Mouse (Mus musculus) gastrocnemius, postnatal 36 days (tissue): ENCODE results near the gene Map4k5. TPM values are rescaled to one million over a fixed set of nuclear protein-coding genes. Genes with fewer than 3 reads are reported as not detected.

Experiments
- DNase-seq, 2 experiments: peaks; one replicate each; pipeline ENCODE4 v3.0.0; 2022
- intact Hi-C: fragments of 180-260 bp; cut with DNase I; formaldehyde crosslinking; loops from one replicate; pipeline ENCODE4 v1.15.1; 2025
- total RNA-seq, 2 experiments: library from RNA; stranded (reverse); gene quantifications; 2 replicates each; pipeline ENCODE4 v1.2.3; 2021

The Map4k5 gene
- total RNA-seq, 2 experiments from 2014 or later, result 18.2 to 20.5 TPM

DNA sequence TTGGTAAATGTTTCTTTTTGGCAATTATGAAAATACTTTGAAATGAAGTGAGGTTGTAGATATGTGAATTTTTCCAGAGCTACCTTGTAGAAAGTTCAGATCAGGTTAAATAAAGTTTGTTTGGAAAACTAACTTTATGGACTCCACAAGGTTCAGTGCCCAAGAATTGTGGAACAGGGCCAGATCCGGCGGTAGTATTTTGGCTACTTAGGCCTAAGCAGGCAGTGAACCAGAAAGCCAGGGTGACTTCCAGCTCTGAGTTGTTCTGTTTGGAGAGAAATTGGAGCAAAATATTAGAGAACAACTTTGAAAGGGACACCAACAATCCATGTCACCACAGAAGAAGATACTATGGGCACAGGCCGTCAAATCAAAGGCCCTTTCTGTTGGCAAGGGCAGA lies 96.7 kb downstream of the Map4k5 start:
- intact Hi-C loops, result no loop called here
- DNase-seq, result no peak

DNA sequence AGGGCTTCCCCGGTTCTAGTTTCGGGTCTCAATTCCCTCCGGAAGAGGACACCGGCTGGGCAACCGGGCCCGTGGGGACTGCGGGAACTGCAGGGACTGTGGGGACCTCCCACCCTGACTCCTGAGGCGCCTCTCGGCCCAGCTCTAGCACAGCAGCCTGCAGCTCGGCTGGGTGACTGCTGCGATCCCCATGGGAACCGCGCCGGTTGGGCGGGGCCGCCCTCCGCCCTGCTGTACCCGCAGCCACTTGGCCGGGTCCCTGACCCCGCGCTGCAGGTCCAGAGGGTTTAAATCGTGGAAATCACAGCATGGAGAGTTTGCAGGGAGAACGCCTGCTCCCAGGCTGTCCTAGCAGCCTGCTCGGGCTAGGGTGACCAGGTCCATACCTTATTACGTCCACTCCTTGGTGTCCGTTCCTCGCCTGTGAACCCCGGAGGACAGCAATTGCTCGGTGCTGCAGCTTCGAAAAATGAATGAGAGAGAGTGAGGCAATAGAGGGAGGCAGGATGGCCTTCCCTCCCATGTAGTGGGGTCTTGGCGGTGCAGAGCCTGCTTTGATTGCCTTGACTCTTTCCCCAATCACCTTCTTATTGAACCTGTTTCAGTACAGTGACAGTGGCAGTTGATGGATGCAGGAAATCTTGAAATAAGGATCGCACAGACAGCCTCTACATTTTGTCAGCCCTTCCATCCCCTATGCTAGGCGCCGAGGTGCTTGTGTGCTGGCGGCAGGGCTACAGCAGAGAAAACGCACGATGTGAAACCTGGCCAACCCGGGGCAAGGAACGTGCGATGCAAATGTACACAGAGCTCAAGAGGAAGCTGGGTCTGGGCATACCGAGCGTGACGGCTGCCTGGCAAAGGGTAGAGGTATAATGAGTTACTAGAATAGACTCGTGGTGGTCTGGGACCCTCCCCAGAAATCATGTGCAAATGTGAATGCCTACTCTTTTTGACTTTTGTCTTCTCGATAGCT lies 102.2 kb downstream of the Map4k5 start, which contains the start of gene Cdkl1:
Gene Cdkl1 (minus strand): TSS at position 738 of the 976 bp plus-strand sequence.
- intact Hi-C loops, result no loop called here
- peak; percentile 29 to 36 for DNase-seq

DNA sequence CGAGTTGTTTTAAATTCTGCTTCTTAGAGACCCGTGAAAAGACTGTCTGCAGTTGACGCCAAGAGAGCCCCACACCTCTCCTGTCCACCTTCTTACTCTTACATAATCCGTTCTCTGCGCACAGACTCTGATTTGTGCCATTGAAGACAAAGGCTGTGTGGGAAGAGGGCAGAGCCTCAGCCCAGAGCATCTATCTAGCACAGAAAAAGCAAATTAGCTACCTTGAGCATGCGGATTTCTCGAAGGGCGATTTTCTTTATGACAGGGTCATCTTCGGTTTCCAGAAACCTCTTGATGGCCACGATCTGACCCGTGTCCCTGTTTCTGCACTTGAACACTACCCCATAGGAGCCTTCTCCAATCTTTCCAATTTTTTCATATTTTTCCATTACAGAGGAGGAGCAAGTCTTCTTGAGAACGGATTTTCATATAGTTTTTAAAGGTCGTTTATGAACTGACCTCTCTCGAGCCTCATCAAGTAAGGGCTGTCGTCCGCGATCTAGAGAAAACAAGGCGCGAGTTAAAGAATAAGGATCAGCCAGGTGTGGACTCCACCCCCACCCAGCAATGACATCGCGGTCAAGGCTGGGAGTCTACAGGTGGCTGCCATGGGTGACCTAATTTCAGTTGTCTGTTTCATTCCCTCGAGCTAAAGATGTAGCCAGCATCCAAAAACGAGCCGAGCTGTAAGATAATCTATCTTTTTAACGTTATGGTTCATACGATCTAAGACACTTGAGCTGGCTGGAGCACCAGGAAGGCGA lies 103.1 kb downstream of the Map4k5 start:
- intact Hi-C loops, result no loop called here
- DNase-seq, result no peak

DNA sequence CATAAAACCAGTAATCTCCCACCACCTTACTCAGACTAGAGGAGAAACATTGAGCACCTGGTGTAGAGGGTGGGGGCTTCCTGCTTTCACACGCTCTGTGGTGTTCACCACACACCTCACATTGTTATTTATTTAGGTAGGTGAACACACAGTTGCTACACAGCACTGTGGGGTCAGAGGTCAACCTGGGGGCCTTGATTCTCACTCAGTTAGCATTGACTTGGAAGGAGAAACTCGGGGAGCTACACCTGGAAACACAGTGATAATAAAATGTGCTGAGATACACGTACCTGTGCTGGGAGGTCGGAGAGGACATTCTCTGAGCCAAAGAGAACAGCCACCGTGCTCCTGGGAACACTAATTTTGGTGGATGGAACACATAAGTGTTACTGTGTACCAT lies 104.6 kb downstream of the Map4k5 start:
- intact Hi-C loops, result no loop called here
- DNase-seq, result no peak

DNA sequence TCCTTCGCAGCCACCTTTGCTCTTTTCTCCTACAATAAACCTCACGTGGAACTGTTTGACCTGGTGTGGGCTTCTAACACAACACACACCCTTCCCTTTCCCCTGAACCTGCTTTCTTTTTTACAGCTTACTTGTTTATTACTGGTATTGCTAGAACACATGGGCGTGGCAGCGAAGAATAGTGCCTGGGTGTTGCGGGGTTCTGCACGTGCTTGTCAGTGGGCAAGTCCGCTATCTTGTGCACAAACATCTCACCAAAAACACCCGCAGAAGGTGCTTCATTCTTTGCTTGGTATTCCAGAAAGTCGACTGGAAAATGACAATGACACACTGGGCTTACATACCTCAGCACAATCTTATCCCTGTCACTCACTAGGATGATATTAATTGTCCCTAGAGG lies 107.5 kb downstream of the Map4k5 start:
- intact Hi-C loops, result no loop called here

DNA sequence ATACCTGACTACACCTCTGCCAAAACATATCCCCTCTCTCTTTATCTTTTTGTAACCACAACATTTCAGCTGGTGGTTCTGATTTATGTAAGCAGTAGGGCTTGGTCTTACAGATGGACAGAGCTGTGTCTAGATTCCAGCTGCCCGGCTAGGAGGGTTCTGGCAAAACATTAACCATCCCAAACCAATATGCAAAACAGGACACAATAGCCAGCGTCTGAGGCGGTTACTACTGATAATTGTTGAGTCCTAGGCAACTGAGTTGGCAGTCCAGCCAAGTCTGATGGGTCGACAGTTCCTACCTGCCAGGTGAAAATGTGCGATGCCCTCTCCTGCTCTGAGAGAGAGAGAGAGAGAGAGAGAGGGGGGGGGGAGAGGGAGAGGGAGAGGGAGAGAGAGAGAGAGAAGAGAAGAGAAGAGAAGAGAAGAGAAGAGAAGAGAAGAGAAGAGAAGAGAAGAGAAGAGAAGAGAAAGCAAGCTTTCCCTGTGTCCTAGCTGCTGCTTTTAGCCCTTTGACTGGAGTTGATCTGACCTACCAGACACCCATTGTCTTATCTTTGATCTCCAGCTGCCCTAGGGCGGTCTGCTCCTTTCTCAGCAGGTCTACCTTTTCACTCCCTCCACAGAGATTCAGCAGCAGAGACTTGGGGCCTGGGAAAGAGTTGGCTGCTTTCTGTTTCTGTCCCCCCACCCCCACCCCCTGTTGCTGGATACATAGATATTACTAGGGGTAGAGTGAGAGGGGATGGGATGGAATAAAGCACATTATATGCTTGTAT lies 109.6 kb downstream of the Map4k5 start:
- intact Hi-C loops, result no loop called here
- DNase-seq, result no peak

More for the DNA sequence above, 107.5 kb downstream of the Map4k5 start:
- DNase-seq, result no peak

DNA sequence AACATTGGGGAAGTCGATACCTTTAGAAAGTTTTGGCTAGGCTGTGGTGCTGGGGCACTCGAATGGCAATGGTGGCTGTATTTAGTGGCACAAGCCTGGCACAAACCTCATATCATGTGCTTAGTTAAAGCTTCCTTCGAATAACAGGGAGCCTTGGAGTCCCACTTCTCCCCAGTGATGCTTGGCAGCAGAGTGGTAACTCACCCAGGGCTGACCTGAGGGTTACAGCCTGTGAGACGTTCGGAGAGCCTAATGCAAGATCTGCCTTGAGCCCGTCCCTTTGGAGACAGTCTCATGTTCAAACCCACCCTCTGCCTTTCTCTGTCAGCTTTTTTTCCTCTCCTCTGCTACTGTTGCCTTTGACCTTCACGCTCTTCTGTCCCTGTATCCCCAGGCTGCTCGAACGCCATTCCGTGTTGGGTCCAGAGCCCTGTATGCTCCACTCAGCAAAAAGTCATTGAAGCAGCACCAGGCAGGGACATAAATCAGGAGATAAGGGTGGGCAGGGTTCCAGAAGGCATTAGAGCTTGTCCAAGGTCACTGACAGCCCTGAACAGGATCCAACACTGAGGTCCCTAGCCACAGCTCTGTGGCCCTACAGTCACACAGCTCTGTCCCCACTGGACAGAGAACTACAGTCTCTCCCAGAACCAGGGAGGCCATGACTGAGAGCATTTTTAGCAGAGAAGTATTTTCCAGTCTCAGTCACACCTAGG lies 110.9 kb downstream of the Map4k5 start:
- DNase-seq, result no peak
- intact Hi-C loops, result no loop called here

DNA sequence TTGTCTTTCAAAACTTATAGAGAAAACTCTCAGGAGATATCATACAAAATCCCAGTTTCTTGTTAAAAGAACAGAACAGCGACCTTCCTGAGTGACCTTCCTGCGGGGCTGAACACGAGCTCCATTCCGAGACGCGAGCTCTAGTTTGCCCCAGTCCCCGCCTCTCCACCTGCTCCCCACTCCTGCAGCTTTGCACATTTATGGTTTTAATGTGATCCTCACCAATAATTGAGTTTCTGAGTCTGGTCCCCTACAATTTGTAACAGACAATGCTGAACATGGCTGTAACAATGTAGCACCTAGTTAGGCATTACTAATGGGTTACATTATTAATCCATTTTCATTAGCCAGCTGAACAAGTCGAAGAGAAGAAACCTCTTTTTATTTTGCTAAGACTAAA lies 111.5 kb downstream of the Map4k5 start:
- intact Hi-C loops, result no loop called here
- no peak for DNase-seq

DNA sequence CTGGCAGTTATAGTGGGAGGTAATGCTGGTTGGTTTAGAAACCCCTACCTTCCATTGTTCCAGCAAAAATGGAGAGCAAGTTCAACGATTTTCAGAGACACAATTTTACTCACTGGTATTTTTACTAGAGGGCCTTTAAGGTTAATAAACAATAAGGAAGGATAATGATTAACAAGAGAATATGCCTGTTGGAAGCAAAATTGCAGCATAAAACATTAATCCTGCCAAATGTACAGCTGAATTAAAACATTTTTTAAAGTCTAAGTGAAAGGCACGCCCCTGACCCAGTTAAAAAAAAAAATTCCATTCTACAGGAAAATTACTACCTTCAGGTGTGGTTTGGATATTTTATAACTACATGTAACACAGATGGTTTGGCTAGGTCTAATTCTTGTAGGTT lies 115.0 kb downstream of the Map4k5 start:
- no peak for DNase-seq
- intact Hi-C loops, result no loop called here

DNA sequence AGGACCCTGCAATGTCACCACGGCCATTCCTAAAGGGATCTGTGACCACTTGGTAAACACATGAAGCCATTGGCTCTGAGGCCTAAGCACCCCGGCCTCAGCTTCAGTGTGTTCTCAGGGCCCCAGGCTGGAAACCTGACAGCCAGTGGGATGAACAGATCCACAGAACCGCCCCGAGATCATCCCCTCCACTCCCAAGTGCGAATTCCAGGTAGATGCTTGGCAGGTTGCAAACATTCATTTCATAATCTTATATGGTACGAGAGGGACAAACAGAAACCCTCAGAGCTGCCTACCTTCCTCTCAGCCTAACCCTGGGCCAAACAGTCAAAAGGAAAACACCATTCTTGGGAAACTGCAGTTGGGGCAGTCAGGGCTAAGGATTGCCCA lies 115.7 kb downstream of the Map4k5 start:
- intact Hi-C loops, result no loop called here

DNA sequence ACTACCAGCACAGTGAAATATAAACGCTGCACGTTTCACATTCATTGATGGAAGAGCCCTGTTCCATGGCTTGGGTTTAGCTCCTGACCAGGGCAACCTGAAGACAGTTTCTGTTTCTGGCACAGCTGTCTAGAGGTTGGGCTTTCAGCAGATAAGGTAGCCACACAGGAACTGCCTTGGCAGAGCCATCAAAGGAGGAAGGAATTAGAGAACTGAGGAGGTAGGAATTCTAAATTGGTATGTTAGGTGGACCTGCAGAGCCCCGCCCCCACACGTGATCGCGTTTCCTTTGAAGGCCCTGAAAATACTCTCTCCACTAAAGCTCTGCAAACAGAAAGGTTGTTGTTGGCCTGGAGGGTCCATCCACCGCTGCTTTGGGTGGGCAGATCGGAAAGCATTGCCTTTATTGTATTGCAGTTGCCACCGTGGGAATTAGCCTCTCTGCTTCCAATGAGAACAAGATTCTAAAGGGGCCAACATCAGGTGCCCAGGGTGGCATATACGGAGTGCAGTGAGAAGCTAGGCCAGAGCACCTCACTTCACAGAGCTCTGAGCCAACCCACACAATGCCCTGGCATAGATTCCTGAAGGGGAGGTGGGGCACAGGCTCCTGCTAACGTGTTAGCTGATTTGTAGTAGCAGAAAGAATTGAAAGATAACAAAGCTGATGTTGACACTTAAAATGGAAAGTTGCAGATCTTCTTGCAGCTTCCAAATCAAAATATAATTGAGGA lies 116.2 kb downstream of the Map4k5 start:
- DNase-seq, result no peak
- intact Hi-C loops, result no loop called here

More for the DNA sequence above, 115.7 kb downstream of the Map4k5 start:
- DNase-seq, result no peak

DNA sequence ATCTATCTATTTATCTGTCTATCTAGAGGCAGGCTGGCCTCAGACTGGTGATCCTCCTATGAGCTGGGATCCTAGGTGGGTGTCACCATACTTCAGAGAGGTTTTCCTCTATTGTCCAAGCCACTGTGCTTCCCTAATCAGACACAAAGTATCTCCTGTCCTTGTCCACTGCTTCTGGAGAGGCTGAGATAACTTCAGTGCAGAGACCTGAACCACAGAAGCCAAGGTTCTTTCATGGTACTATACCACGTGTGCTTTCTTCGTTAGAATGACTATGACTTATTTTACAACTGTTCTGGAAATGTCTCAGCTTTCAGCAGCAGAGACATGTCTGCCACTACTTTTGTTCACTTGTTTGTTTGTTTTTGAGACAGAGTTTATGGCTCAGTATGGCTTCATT lies 124.2 kb downstream of the Map4k5 start:
- no peak for DNase-seq
- intact Hi-C loops, result no loop called here

DNA sequence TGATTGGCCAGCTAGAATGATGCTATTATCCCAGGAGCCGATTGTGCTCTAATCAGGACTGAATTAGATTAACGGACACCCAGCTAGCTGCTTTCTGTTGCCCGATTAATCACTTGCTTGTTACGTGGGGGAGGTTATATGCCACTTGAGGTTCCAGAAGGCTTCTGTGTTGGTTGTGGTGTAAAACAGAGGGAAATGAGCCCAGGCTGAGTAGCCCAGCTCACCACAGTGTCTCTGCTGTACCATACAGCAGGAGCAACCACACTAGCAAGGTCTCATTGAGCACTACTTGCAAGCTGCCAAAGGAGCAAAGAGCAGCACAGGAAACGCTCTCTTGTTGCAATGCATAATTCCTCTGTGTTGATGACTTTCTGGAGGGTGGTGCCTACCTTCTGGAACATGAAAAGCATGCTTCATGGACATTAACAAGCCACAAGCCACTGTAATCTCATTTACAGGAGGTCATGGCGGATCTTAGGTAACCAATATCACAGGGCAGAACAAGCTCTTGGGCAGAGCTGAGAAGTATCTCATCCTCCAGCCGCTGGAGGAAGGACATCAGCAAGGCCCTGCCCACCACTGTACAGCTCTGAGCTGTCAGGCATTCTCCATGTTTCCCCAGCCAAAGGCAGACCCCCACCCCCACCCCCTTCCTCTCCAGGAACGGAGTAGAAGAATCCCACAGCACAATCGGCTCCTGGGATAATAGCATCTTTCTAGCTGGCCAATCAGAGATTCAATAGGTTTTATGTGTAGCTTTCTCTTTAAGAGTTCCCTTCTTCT lies 125.3 kb downstream of the Map4k5 start:
- no peak for DNase-seq
- intact Hi-C loops, result no loop called here

DNA sequence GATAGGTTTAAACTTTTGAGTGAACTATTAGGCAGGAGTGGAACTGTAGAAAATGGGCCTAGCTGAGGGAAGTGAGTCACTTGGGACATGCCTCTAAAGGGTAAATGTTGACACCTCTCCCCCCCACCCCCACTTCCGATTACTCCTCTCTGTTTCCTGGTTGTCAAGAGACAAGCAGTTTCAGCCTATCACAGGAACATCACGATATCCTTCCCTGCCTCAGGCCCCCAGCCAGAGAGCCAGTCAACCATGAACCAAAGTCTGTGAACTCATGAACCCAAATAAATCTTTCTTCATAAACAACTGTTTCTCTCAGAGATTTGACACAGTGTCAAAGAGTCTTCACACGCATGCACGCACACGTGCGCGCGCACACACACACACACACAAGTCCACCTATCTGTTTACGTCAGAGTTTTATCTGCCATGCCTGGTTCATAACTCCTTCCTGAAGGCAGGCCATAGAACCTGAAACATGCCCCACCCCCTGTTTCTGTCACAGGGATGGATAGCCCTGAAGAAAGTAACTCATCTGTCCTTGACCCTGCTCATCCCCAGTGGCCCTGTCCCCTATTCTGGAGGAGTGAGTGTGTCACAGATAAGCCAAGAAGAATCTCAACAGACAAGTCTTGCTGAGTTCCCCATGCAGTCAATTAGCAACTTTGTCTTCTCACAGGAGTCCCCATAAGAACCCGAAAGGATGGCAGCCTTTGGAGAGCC lies 126.7 kb downstream of the Map4k5 start:
- DNase-seq, result no peak
- intact Hi-C loops, result no loop called here

DNA sequence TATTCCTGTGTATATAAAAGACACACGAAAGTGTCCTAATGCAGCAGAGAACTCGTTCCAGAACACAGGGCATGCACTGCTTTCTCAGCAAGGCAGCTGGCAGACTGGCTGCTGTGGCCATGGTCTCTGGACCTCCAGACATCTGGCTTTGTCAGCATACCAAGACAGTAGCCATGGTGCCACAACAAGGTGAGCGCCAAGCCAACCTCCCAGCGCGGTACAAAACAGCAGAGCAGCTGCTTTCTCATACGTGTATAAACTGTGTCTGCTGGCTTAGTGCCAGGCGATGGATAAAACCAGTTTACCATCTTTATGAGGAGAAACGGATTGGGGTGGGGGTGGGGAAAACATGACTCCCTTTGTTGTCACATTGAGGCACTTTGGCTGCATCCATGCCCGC lies 127.5 kb downstream of the Map4k5 start:
- intact Hi-C loops, result no loop called here

DNA sequence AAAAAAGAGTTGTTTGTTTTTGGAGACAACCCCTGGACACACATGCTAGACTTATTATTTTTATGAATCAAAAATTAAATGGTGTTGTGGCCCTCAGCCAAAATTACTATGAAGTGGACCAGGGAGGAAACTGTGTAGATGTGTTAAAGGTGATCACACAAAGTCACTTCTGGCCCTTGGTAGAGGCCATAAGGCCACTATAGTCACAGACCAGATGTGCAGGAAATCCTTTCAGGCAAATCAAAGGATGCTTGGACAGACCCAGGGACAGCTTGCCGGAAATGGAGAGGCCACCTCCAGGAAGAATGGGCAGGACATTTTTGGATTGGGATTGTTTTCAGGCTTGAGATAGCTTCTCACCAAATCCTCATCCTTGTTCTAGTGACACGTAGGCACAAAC lies 131.4 kb downstream of the Map4k5 start:
- intact Hi-C loops, result no loop called here
- DNase-seq, result no peak

More for the DNA sequence above, 127.5 kb downstream of the Map4k5 start:
- no peak for DNase-seq

DNA sequence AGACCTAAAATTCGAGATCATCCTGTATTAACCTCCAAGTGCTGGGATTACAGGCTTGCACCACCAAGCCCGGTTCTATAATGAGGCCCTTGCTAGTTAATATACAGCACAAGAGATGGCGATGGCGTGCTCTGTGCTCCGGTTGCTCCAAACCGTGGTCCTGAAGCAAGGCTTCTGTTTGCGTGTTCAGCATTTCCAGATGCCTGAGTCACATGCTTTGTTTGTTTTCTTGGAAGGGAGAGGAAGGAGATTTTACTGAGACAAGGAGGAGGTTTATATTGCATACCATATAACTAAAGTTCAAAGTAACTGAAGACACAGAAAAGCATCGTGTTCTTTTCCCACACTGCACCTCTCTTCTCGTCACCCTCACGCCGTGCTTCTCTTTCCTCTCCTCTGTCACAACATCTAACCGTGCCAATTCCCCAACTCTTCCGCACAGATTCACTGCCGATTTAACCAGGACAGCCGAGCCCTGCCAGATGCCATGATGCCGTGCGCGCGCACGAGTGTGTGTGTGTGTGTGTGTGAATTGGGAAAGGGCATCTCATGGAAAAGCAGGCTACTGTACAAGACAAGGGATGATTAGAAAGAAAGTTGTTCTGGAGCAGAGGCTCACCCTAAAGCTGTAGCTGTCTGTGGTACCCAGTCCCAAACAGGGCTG lies 132.1 kb downstream of the Map4k5 start:
- DNase-seq, result no peak
- intact Hi-C loops, result no loop called here
